Mouse (Mus musculus): Measurements from ENCODE around the gene Neurl4. TPM values are rescaled to one million over a fixed set of nuclear protein-coding genes. Genes with fewer than 3 reads are reported as not detected.
"Not testable (repeated sequence)": the region's sequence is repeated elsewhere in the genome, so short reads cannot be mapped to it uniquely, and the experiment has no call there.

The Neurl4 gene
- polyA plus RNA-seq, 1 experiment from 2014 or later: 14.2 TPM

- 1% methylated on average over 28 of the region's 29 CpGs for WGBS
- Histone ChIP-seq H3K9me3 (no peaks in the 10 kb centered on the region), H3K27ac (peak overlapping the region; percentile 90), H3K27me3 (no peaks in the 10 kb centered on the region), H3K9ac (peak overlapping the region; percentile 65), H3K4me2 (replicated peaks) (peak overlapping the region; percentile 55), H3K4me1 (peaks cover 14% of the 10 kb centered on the region), H3K4me3 (peak overlapping the region; percentile 45), H3K36me3 (peaks cover 32% of the 10 kb centered on the region)
- peak; percentile 49 for ATAC-seq (ENCODE audit: insufficient number of reproducible peaks, insufficient read depth, low FRiP score, low TSS enrichment)
Measured at GRCm38 (mm10) chr11:69947337-69948065, 46.6 kb downstream of the Neurl4 start.

GRCm38 (mm10) chr11:69948066-69948762 lies 47.3 kb downstream of the Neurl4 start, which contains the start of gene Slc2a4:
Slc2a4 (minus strand) TSS chr11:69948188.
- H3K4me2 ChIP-seq (replicated peaks): peak within 1 kb of the TSS; percentile 55
- peak within 1 kb of the TSS; percentile 90 for H3K27ac ChIP-seq
- peaks cover 25% of the 10 kb centered on the region for H3K36me3 ChIP-seq
- H3K9ac ChIP-seq: peak within 1 kb of the TSS; percentile 65
- no peaks in the 10 kb centered on the region for H3K9me3 ChIP-seq
- ATAC-seq (ENCODE audit: insufficient number of reproducible peaks, insufficient read depth, low FRiP score, low TSS enrichment): peak; percentile 89
- WGBS: under 1% methylated on average over 34 of the region's 34 CpGs
- peak within 1 kb of the TSS; percentile 45 for H3K4me3 ChIP-seq
- H3K4me1 ChIP-seq: peaks cover 14% of the 10 kb centered on the region
- no peaks in the 10 kb centered on the region for H3K27me3 ChIP-seq

GRCm38 (mm10) chr11:69948763-69949150 lies 47.9 kb downstream of the Neurl4 start:
- peak overlapping the region; percentile 45 for H3K4me3 ChIP-seq
- peaks cover 22% of the 10 kb centered on the region for H3K36me3 ChIP-seq
- peak overlapping the region; percentile 55 for H3K4me2 ChIP-seq (replicated peaks)
- peaks cover 14% of the 10 kb centered on the region for H3K4me1 ChIP-seq
- peak overlapping the region; percentile 90 for H3K27ac ChIP-seq
- ATAC-seq (ENCODE audit: insufficient number of reproducible peaks, insufficient read depth, low FRiP score, low TSS enrichment): peak; percentile 47
- 0% methylated on average over 14 of the region's 14 CpGs for WGBS
- peak overlapping the region; percentile 65 for H3K9ac ChIP-seq
- no peaks in the 10 kb centered on the region for H3K9me3 ChIP-seq
- H3K27me3 ChIP-seq: no peaks in the 10 kb centered on the region

- no peak overlapping the region for H3K9ac ChIP-seq
- H3K4me3 ChIP-seq: no peak overlapping the region
- no peaks in the 10 kb centered on the region for H3K9me3 ChIP-seq
- H3K27ac ChIP-seq: no peak overlapping the region
- peaks cover 11% of the 10 kb centered on the region for H3K4me1 ChIP-seq
- H3K36me3 ChIP-seq: 0 out of 2 replicates have a peak, but pooled peaks cover under 1% of the 10 kb centered on the region
- no peak for ATAC-seq (ENCODE audit: insufficient number of reproducible peaks, insufficient read depth, low FRiP score, low TSS enrichment)
- no peak overlapping the region for H3K4me2 ChIP-seq (replicated peaks)
- no peaks in the 10 kb centered on the region for H3K27me3 ChIP-seq
- 42% methylated on average over 4 of the region's 4 CpGs for WGBS
Measured at GRCm38 (mm10) chr11:69950807-69951459, 50.1 kb downstream of the Neurl4 start.

GRCm38 (mm10) chr11:69952274-69952673 lies 51.4 kb downstream of the Neurl4 start:
- ATAC-seq (ENCODE audit: insufficient number of reproducible peaks, insufficient read depth, low FRiP score, low TSS enrichment): no peak
- no peaks in the 10 kb centered on the region for H3K9me3 ChIP-seq
- H3K9ac ChIP-seq: no peak overlapping the region
- H3K27ac ChIP-seq: no peak overlapping the region
- no peak overlapping the region for H3K4me3 ChIP-seq
- H3K36me3 ChIP-seq: no peaks in the 10 kb centered on the region
- WGBS: 35% methylated on average over 1 of the region's 1 CpGs
- peaks cover 4% of the 10 kb centered on the region; the same call in 1 of the 2 replicates for H3K4me1 ChIP-seq
- no peak overlapping the region for H3K4me2 ChIP-seq (replicated peaks)
- no peaks in the 10 kb centered on the region for H3K27me3 ChIP-seq

- Histone ChIP-seq H3K36me3 (no peaks in the 10 kb centered on the region), H3K9ac (no peak overlapping the region), H3K4me1 (peaks cover 4% of the 10 kb centered on the region; the same call in 1 of the 2 replicates), H3K27ac (no peak overlapping the region), H3K4me2 (replicated peaks) (no peak overlapping the region), H3K4me3 (no peak overlapping the region), H3K27me3 (no peaks in the 10 kb centered on the region), H3K9me3 (no peaks in the 10 kb centered on the region)
- 65% methylated on average over 11 of the region's 11 CpGs for WGBS
- no peak for ATAC-seq (ENCODE audit: insufficient number of reproducible peaks, insufficient read depth, low FRiP score, low TSS enrichment)
Measured at GRCm38 (mm10) chr11:69953267-69953915, 52.5 kb downstream of the Neurl4 start.

GRCm38 (mm10) chr11:69955618-69956017 lies 54.7 kb downstream of the Neurl4 start:
- H3K9ac ChIP-seq; H3K9me3 ChIP-seq; H3K27me3 ChIP-seq; H3K27ac ChIP-seq; H3K4me3 ChIP-seq; H3K4me2 ChIP-seq (replicated peaks); H3K4me1 ChIP-seq; ATAC-seq (ENCODE audit: insufficient number of reproducible peaks, insufficient read depth, low FRiP score, low TSS enrichment); H3K36me3 ChIP-seq: not testable (repeated sequence)
- 80% methylated on average over 4 of the region's 4 CpGs for WGBS

- Histone ChIP-seq H3K4me2 (replicated peaks) (no peak overlapping the region), H3K4me1 (no peaks in the 10 kb centered on the region), H3K9me3 (no peaks in the 10 kb centered on the region), H3K27ac (no peak overlapping the region), H3K36me3 (no peaks in the 10 kb centered on the region), H3K27me3 (peaks cover 10% of the 10 kb centered on the region; the same call in 1 of the 2 replicates), H3K9ac (no peak overlapping the region), H3K4me3 (no peak overlapping the region)
- no peak for ATAC-seq (ENCODE audit: insufficient number of reproducible peaks, insufficient read depth, low FRiP score, low TSS enrichment)
- 56% methylated on average over 1 of the region's 1 CpGs for WGBS
Measured at GRCm38 (mm10) chr11:69956218-69956617, 55.3 kb downstream of the Neurl4 start.

GRCm38 (mm10) chr11:69960616-69961015 lies 59.7 kb downstream of the Neurl4 start:
- WGBS: 34% methylated on average over 5 of the region's 5 CpGs
- ATAC-seq (ENCODE audit: insufficient number of reproducible peaks, insufficient read depth, low FRiP score, low TSS enrichment): no peak
- Histone ChIP-seq H3K9me3 (no peaks in the 10 kb centered on the region), H3K9ac (no peak overlapping the region), H3K36me3 (no peaks in the 10 kb centered on the region), H3K4me2 (replicated peaks) (no peak overlapping the region), H3K27ac (no peak overlapping the region), H3K27me3 (peaks cover 52% of the 10 kb centered on the region), H3K4me3 (no peak overlapping the region), H3K4me1 (peaks cover 4% of the 10 kb centered on the region; the same call in 1 of the 2 replicates)

GRCm38 (mm10) chr11:69961841-69962240 lies 61.0 kb downstream of the Neurl4 start:
- Histone ChIP-seq H3K4me3 (no peak overlapping the region), H3K27me3 (peaks cover 64% of the 10 kb centered on the region), H3K27ac (no peak overlapping the region), H3K36me3 (no peaks in the 10 kb centered on the region), H3K4me1 (peaks cover 8% of the 10 kb centered on the region; the same call in 1 of the 2 replicates), H3K9ac (no peak overlapping the region), H3K4me2 (replicated peaks) (no peak overlapping the region), H3K9me3 (no peaks in the 10 kb centered on the region)
- 37% methylated on average over 5 of the region's 5 CpGs for WGBS
- ATAC-seq (ENCODE audit: insufficient number of reproducible peaks, insufficient read depth, low FRiP score, low TSS enrichment): no peak
